Mouse (Mus musculus) liver, embryonic 14.5 days (tissue): ENCODE measurements around the gene Vps39. TPM values are rescaled to one million over a fixed set of nuclear protein-coding genes. Genes with fewer than 3 reads are reported as not detected.

Source experiments
- ATAC-seq: fragments of 200-750 bp; cut with Nextera tagmentation; 2 replicates; pipeline ENCODE4 v1.8.0; 2017; ENCODE audit warnings: moderate number of reproducible peaks, mild to moderate bottlenecking, moderate library complexity; ENCODE audit not compliant: insufficient read depth
- DNase-seq, 3 experiments: peaks; one replicate each; pipeline ENCODE4 v3.0.0-alpha.2; 2012 to 2013; ENCODE audit warnings: low read depth in 3 of 3, low spot score in 3 of 3
- H3K27ac ChIP-seq: fragments of 300-500 bp; sonication (generic); 2 replicates; pipeline ENCODE4 v1.5.1; 2014; ENCODE audit warnings: moderate library complexity, mild to moderate bottlenecking, control low read depth, inconsistent platforms
- H3K27me3 ChIP-seq: fragments of 300-500 bp; sonication (generic); 2 replicates; pipeline ENCODE4 v1.6.1; 2014; ENCODE audit warnings: mild to moderate bottlenecking, low read length, moderate library complexity; ENCODE audit not compliant: control insufficient read depth, insufficient read depth
- H3K36me3 ChIP-seq: fragments of 300-500 bp; sonication (generic); replicated peaks from 2 replicates; pipeline ENCODE4 v1.6.1; 2014; ENCODE audit warnings: low read depth; ENCODE audit not compliant: control insufficient read depth, insufficient read depth
- H3K4me1 ChIP-seq, 2 experiments: fragments of 200-500 bp in 1 of 2; fragments of 300-500 bp in 1 of 2; sonication (generic) in 1 of 2; replicated peaks; 2 replicates each; pipeline ENCODE4 v1.6.1; 2012 to 2014; ENCODE audit warnings: antibody characterized with exemption in 1 of 2, inconsistent platforms in 1 of 2, low read length in 1 of 2; ENCODE audit not compliant: control insufficient read depth in 2 of 2, insufficient read depth in 2 of 2
- H3K4me2 ChIP-seq: fragments of 300-500 bp; sonication (generic); 2 replicates; pipeline ENCODE4 v1.6.1; 2014; ENCODE audit warnings: low read depth, mild to moderate bottlenecking, control low read depth, moderate library complexity
- H3K4me3 ChIP-seq, 2 experiments: fragments of 200-500 bp in 1 of 2; fragments of 300-500 bp in 1 of 2; sonication (generic) in 1 of 2; 2 replicates each; pipeline ENCODE4 v1.5.1; 2012 to 2014; ENCODE audit warnings: low read depth in 2 of 2, low read length in 2 of 2, mild to moderate bottlenecking in 2 of 2, control low read depth in 1 of 2, inconsistent platforms in 1 of 2, moderate library complexity in 1 of 2; ENCODE audit not compliant: insufficient read depth in 1 of 2
- H3K9ac ChIP-seq: fragments of 300-500 bp; sonication (generic); replicated peaks from 2 replicates; pipeline ENCODE4 v1.6.1; 2014; ENCODE audit warnings: mild to moderate bottlenecking, control low read depth, moderate library complexity
- H3K9me3 ChIP-seq: fragments of 300-500 bp; sonication (generic); 2 replicates; pipeline ENCODE4 v1.6.1; 2016; ENCODE audit warnings: low read length, mixed read lengths; ENCODE audit not compliant: control insufficient read depth
- CTCF ChIP-seq: IDR thresholded peaks from 2 replicates; pipeline ENCODE4 v1.5.1; 2016; ENCODE audit warnings: antibody characterized with exemption, low read depth, control low read depth
- EP300 ChIP-seq: IDR thresholded peaks from 2 replicates; pipeline ENCODE4 v1.6.1; 2016; ENCODE audit warnings: antibody characterized with exemption, low read depth
- WGBS: fragments of 180-500 bp; shearing (Covaris S2); extraction: QIAGEN DNeasy Blood & Tissue Kit; methylation state at CpG from one replicate; pipeline ENCODE4 v1.1.7; 2014; ENCODE audit not compliant: insufficient replicate concordance; 5-methylcytosine and 5-hydroxymethylcytosine counted together
- polyA plus RNA-seq, 2 experiments: library from polyadenylated mRNA; depleted of rRNA in 1 of 2; stranded (reverse) in 1 of 2; unstranded in 1 of 2; fragments of >200 nt; fragmentation: Nextera tagmentation in 1 of 2; extraction: Ambion mirVana in 1 of 2; gene quantifications; 2 replicates each; pipeline versions ENCODE4 v1.2.1 to v1.2.3; 2012 to 2014

The Vps39 gene
- polyA plus RNA-seq, 2 experiments, result 6.6 to 6.9 TPM

GRCm38 (mm10) chr2:120288401-120288800 is 64.5 kb downstream of the Vps39 start:
- H3K36me3 ChIP-seq, result no peaks in the 10 kb centered on the region
- no peaks in the 10 kb centered on the region for H3K4me1 ChIP-seq
- DNase-seq (no peak), ATAC-seq (no peak)
- H3K4me2 ChIP-seq, result no peak overlapping the region
- no peak overlapping the region for H3K4me3 ChIP-seq
- H3K27ac ChIP-seq, result no peak overlapping the region
- H3K9me3 ChIP-seq, result no peaks in the 10 kb centered on the region
- WGBS, result 69% methylated on average over 3 of the region's 3 CpGs
- H3K9ac ChIP-seq, result no peak overlapping the region
- no peak for TF ChIP-seq CTCF
- TF ChIP-seq EP300, result no peak
- H3K27me3 ChIP-seq, result no peaks in the 10 kb centered on the region

- WGBS, result 25% methylated on average over 4 of the region's 4 CpGs
- no peaks in the 10 kb centered on the region for H3K36me3 ChIP-seq
- ATAC-seq, result no peak
Measured at GRCm38 (mm10) chr2:120285639-120286038, 67.3 kb downstream of the Vps39 start.

GRCm38 (mm10) chr2:120284705-120285104 is 68.2 kb downstream of the Vps39 start:
- H3K4me2 ChIP-seq, result no peak overlapping the region
- no peak for ATAC-seq
- H3K9me3 ChIP-seq, result no peaks in the 10 kb centered on the region
- no peaks in the 10 kb centered on the region for H3K36me3 ChIP-seq
- no peak for TF ChIP-seq CTCF
- no peak for TF ChIP-seq EP300
- H3K9ac ChIP-seq, result no peak overlapping the region
- no peak for DNase-seq
- H3K4me1 ChIP-seq, result no peaks in the 10 kb centered on the region
- no peak overlapping the region for H3K27ac ChIP-seq
- H3K27me3 ChIP-seq, result no peaks in the 10 kb centered on the region
- H3K4me3 ChIP-seq, result no peak overlapping the region

More at GRCm38 (mm10) chr2:120285639-120286038, 67.3 kb downstream of the Vps39 start:
- Histone ChIP-seq H3K27me3 (no peaks in the 10 kb centered on the region), H3K9ac (no peak overlapping the region), H3K9me3 (no peaks in the 10 kb centered on the region), H3K4me2 (no peak overlapping the region), H3K4me3 (no peak overlapping the region), H3K27ac (no peak overlapping the region), H3K4me1 (no peaks in the 10 kb centered on the region)
- DNase-seq, result no peak
- TF ChIP-seq CTCF, result no peak
- TF ChIP-seq EP300, result no peak

- no peaks in the 10 kb centered on the region for H3K36me3 ChIP-seq
- H3K27ac ChIP-seq, result no peak overlapping the region
- ATAC-seq, result no peak
- 65% methylated on average over 5 of the region's 5 CpGs for WGBS
- TF ChIP-seq CTCF (no peak), EP300 (no peak)
- no peak for DNase-seq
- H3K9ac ChIP-seq, result no peak overlapping the region
- H3K27me3 ChIP-seq, result no peaks in the 10 kb centered on the region
- H3K9me3 ChIP-seq, result no peaks in the 10 kb centered on the region
- H3K4me3 ChIP-seq, result no peak overlapping the region
- no peaks in the 10 kb centered on the region for H3K4me1 ChIP-seq
- no peak overlapping the region for H3K4me2 ChIP-seq
Measured at GRCm38 (mm10) chr2:120284094-120284493, 68.8 kb downstream of the Vps39 start.

- Histone ChIP-seq H3K9me3 (no peaks in the 10 kb centered on the region), H3K4me1 (no peaks in the 10 kb centered on the region), H3K4me3 (no peak overlapping the region), H3K27me3 (no peaks in the 10 kb centered on the region), H3K36me3 (no peaks in the 10 kb centered on the region), H3K4me2 (no peak overlapping the region), H3K9ac (no peak overlapping the region), H3K27ac (no peak overlapping the region)
- WGBS, result 40% methylated on average over 6 of the region's 6 CpGs
- DNase-seq, result no peak
- ATAC-seq, result no peak
- no peak for TF ChIP-seq EP300
- TF ChIP-seq CTCF, result no peak
Measured at GRCm38 (mm10) chr2:120283550-120283949, 69.4 kb downstream of the Vps39 start.
